Mouse (Mus musculus): ENCODE results near the gene Ifna12.
"Not testable (repeated sequence)": the region's sequence is repeated elsewhere in the genome, so short reads cannot be mapped to it uniquely, and the experiment has no call there.

The Ifna12 gene

GRCm38 (mm10) chr4:88603276-88603675 is at the start of gene Ifna12:
Gene Ifna12 (minus strand): TSS chr4:88603376.
- no peak for DNase-seq

- DNase-seq: no peak
Measured at GRCm38 (mm10) chr4:88644359-88644758, 41.2 kb upstream of the Ifna12 start, which contains the start of gene Ifna13. Gene Ifna13 (minus strand): TSS chr4:88644459.

GRCm38 (mm10) chr4:88642526-88642925 is 39.4 kb upstream of the Ifna12 start:
- DNase-seq: no peak

- DNase-seq: peak; percentile 90
Measured at GRCm38 (mm10) chr4:88641077-88641831, 38.1 kb upstream of the Ifna12 start.

- no peak for DNase-seq
Measured at GRCm38 (mm10) chr4:88640704-88641076, 37.5 kb upstream of the Ifna12 start.

GRCm38 (mm10) chr4:88634311-88634710 is 31.1 kb upstream of the Ifna12 start, which contains the start of gene C87499:
Gene C87499 (minus strand): TSS chr4:88634411.
- DNase-seq: no peak

GRCm38 (mm10) chr4:88592285-88592684 is 10.9 kb downstream of the Ifna12 start, which contains the start of gene Ifna9:
Gene Ifna9 (minus strand): TSS chr4:88592385.
- no peak for DNase-seq

GRCm38 (mm10) chr4:88571698-88572097 is 31.5 kb downstream of the Ifna12 start, which contains the start of gene Ifna14:
Gene Ifna14 (minus strand): TSS chr4:88571798.
- no peak for DNase-seq

- no peak for DNase-seq
Measured at GRCm38 (mm10) chr4:88561791-88562190, 41.4 kb downstream of the Ifna12 start.

GRCm38 (mm10) chr4:88558145-88558544 is 45.0 kb downstream of the Ifna12 start, which contains the start of gene Ifna15:
Gene Ifna15 (minus strand): TSS chr4:88558245.
- DNase-seq: not testable (repeated sequence)
